Mouse (Mus musculus) kidney, adult 2 months (tissue): ENCODE measurements at regions not wholly inside any gene's neighbourhood (a gene's known extent, or its start where the extent isn't known, plus 50 kb on each side); places are given as distances from the start of the nearest gene placed in this dataset.

Source experiments
- DNase-seq: peaks from one replicate; pipeline ENCODE4 v3.0.0; 2021
- H3K27ac ChIP-seq: fragments of 200-500 bp; 2 replicates; pipeline ENCODE4 v1.5.1; 2012; ENCODE audit warnings: low read depth, low read length, control low read depth, inconsistent platforms; ENCODE audit not compliant: insufficient read depth
- H3K27me3 ChIP-seq: fragments of 200-500 bp; replicated peaks from 2 replicates; pipeline ENCODE4 v1.6.1; 2012; ENCODE audit warnings: mild to moderate bottlenecking, moderate library complexity, low read length, inconsistent platforms; ENCODE audit not compliant: control insufficient read depth, insufficient read depth
- H3K36me3 ChIP-seq: fragments of 200-500 bp; 2 replicates; pipeline ENCODE4 v1.6.1; 2012; ENCODE audit warnings: mild to moderate bottlenecking, moderate library complexity, low read length, inconsistent platforms; ENCODE audit not compliant: control insufficient read depth, insufficient read depth
- H3K4me1 ChIP-seq: fragments of 200-500 bp; 2 replicates; pipeline ENCODE4 v1.6.1; 2011; ENCODE audit warnings: low read length; ENCODE audit not compliant: control insufficient read depth, insufficient read depth
- H3K4me3 ChIP-seq: fragments of 200-500 bp; 2 replicates; pipeline ENCODE4 v1.5.1; 2011; ENCODE audit warnings: mild to moderate bottlenecking, low read depth, low read length, control low read depth; ENCODE audit not compliant: insufficient read depth
- CTCF ChIP-seq: fragments of 200-500 bp; conservative IDR thresholded peaks from 2 replicates; pipeline ENCODE4 v1.5.1; 2011; ENCODE audit warnings: low read depth, mild to moderate bottlenecking, control low read depth, low read length, moderate library complexity, mixed read lengths; ENCODE audit not compliant: insufficient read depth, insufficient read length
- POLR2A ChIP-seq: fragments of 200-500 bp; IDR thresholded peaks from one replicate; pipeline ENCODE4 v1.6.1; 2011; ENCODE audit warnings: low read depth, low read length, control low read depth
- WGBS: fragments of 180-500 bp; shearing (Covaris S2); methylation state at CpG from one replicate; pipeline ENCODE4 v1.1.7; 2018; 5-methylcytosine and 5-hydroxymethylcytosine counted together

GRCm38 (mm10) chr3:38052941-38053340, 328.7 kb upstream of the Gm5148 start:
- Histone ChIP-seq H3K27ac (no peak overlapping the region), H3K36me3 (no peaks in the 10 kb centered on the region), H3K27me3 (no peaks in the 10 kb centered on the region), H3K4me3 (no peak overlapping the region), H3K4me1 (no peaks in the 10 kb centered on the region)
- 96% methylated on average over 7 of the region's 7 CpGs for WGBS
- no peak for DNase-seq
- no peak for TF ChIP-seq POLR2A
- TF ChIP-seq CTCF = no peak

GRCm38 (mm10) chr3:38051748-38052147, 327.5 kb upstream of the Gm5148 start:
- DNase-seq = no peak
- Histone ChIP-seq H3K4me3 (no peak overlapping the region), H3K27me3 (no peaks in the 10 kb centered on the region), H3K4me1 (no peaks in the 10 kb centered on the region), H3K27ac (no peak overlapping the region), H3K36me3 (no peaks in the 10 kb centered on the region)
- WGBS = 88% methylated on average over 11 of the region's 11 CpGs
- TF ChIP-seq POLR2A (no peak), CTCF (no peak)

GRCm38 (mm10) chr3:38050856-38051255, 326.6 kb upstream of the Gm5148 start:
- TF ChIP-seq CTCF (no peak), POLR2A (no peak)
- Histone ChIP-seq H3K27me3 (no peaks in the 10 kb centered on the region), H3K4me1 (no peaks in the 10 kb centered on the region), H3K27ac (no peak overlapping the region), H3K4me3 (no peak overlapping the region), H3K36me3 (no peaks in the 10 kb centered on the region)
- 23% methylated on average over 9 of the region's 9 CpGs for WGBS
- DNase-seq = peak; percentile 56

DNA sequence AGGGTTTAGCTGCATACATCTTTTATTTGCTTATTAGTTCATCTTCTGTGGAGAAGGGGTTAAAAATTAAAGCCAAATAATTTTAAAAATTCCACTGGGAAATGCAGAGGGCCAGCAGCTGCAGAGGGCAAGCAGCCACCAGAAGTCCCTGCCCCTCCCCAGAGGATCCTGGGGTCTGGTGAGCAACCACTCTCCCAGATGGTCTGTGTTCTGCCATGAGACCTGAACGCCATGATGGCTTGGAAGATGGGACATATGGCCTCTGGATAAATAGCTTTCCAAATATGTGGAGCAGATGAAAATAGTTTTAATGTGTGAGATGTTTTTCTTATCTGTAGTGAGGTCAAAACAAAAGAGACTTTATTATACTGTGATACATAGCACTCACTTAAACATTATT, 326.1 kb upstream of the Gm5148 start:
- TF ChIP-seq CTCF (no peak), POLR2A (no peak)
- no peaks in the 10 kb centered on the region for H3K27me3 ChIP-seq
- WGBS = 83% methylated on average over 1 of the region's 1 CpGs
- H3K27ac ChIP-seq = no peak overlapping the region
- no peak for DNase-seq
- H3K4me1 ChIP-seq = no peaks in the 10 kb centered on the region
- H3K4me3 ChIP-seq = no peak overlapping the region
- no peaks in the 10 kb centered on the region for H3K36me3 ChIP-seq

DNA sequence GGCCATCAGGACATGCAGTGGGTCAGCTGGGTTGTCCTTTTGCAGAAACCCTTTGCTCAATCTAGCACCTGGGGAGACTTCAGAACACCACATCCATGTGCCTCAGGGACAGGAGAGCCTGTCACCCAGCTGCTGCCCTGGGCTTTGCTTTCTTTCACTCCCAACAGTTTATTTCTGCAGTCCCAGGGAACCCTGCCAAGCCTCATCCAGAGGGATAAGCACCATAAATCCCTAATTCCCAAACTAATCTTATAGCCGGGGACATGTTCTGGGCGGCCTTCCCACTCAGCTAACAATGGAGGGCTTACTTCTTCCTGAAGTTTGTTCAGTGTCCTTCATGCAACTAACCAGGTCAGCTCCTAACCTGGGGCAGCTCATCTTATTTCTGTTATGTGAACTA, 325.0 kb upstream of the Gm5148 start:
- Histone ChIP-seq H3K27ac (no peak overlapping the region), H3K36me3 (no peaks in the 10 kb centered on the region), H3K4me1 (no peaks in the 10 kb centered on the region), H3K4me3 (no peak overlapping the region), H3K27me3 (no peaks in the 10 kb centered on the region)
- DNase-seq = no peak
- no peak for TF ChIP-seq POLR2A
- no peak for TF ChIP-seq CTCF
- 75% methylated on average over 2 of the region's 2 CpGs for WGBS

DNA sequence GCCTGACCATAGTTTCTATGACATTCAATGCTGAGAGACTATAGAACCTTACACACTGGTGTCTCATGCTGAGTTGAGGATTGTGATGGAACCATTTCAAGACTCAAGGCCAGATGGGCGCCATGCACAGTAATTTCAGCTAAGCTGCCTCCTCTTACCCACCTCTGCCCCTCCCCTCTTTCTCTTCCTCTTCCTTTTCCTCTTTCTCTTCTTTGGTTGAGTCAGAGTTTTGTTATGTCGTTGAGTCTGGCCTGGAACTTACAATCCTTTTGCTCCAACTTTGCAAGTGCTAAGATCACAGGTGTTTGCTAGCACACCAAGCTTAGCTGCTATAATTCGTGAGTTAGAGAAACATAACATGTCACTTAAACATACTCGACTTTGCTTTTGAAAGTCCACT, 323.2 kb upstream of the Gm5148 start:
- WGBS = 84% methylated on average over 4 of the region's 4 CpGs
- Histone ChIP-seq H3K4me1 (no peaks in the 10 kb centered on the region), H3K36me3 (no peaks in the 10 kb centered on the region), H3K4me3 (no peak overlapping the region), H3K27ac (no peak overlapping the region), H3K27me3 (no peaks in the 10 kb centered on the region)
- no peak for TF ChIP-seq POLR2A
- no peak for TF ChIP-seq CTCF
- DNase-seq = no peak

DNA sequence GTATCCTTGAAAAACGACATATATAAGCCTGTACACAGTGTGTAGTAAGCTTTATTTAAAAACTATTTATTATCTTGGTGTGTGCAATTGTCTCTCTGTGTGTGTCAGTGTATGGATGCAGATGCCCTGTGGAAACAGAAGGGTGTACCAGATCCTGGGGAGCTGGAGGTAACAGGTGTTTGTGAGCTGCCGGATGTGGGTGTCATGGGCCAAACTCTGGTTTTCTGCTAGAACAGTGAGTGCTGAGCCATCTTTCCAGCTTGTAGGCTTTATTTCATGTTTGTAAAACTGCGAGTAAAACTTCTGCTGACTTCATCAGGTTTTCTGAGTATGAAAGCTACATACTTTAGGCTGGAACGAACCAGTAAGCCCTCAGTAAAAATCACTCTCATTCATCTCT, 322.3 kb upstream of the Gm5148 start:
- Histone ChIP-seq H3K4me3 (no peak overlapping the region), H3K36me3 (no peaks in the 10 kb centered on the region), H3K4me1 (no peaks in the 10 kb centered on the region), H3K27me3 (no peaks in the 10 kb centered on the region), H3K27ac (no peak overlapping the region)
- no peak for DNase-seq
- TF ChIP-seq POLR2A = no peak
- no peak for TF ChIP-seq CTCF
- 75% methylated on average over 4 of the region's 4 CpGs for WGBS

GRCm38 (mm10) chr3:38045989-38046388, 321.7 kb upstream of the Gm5148 start:
- Histone ChIP-seq H3K4me1 (no peaks in the 10 kb centered on the region), H3K27me3 (no peaks in the 10 kb centered on the region), H3K36me3 (no peaks in the 10 kb centered on the region), H3K4me3 (no peak overlapping the region), H3K27ac (no peak overlapping the region)
- DNase-seq = no peak
- TF ChIP-seq POLR2A = no peak
- no peak for TF ChIP-seq CTCF
- WGBS = 65% methylated on average over 2 of the region's 2 CpGs
